Mouse (Mus musculus): ENCODE measurements around the gene Asic3.

Asic3 gene

DNA sequence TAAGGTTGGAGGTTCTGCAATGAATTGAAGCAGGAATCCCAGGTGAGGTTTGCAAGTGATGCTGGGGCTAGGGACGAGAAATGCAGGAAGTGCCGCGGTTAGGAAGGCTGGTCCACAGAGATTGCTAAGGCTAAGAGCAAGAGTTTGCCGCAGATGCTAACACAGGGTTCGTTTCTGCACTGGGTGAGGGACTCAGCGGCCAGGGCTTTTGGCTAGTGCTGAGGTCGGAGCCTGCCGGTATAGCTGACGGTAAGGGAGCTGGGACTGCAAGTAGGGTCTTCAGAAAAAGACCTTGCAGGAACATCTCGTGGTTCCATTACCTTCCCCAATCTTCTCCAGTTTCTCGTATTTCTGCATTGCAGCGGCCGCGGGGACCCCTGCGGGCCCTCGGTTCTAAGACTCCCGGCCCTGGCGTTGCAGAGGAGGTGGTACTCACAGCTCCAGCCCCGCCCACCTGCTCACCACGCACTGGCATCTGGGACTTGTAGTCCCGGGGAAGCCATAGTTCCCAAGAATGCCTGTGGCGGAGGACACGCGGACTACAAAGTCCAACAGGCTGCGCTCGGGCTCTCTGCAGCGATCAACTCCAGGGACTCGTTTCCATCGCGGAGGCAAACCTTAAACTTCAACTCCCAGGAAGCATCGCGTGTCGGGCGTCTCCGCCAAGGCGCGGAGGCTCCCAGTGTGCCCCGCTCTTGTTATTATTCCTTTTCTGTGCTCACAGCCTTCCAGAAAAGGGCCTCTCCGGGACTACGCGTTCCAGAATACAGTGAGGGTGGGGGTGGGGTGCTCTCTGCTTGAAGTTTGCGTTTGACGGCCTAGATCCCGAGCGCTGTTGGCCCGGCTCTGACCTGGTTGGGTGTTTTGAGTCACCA lies 10.2 kb downstream of the Asic3 start, which contains the start of the genes Cdk5 and Slc4a2:
TSS of gene Cdk5 (minus strand) at position 402 of the 875 bp plus-strand sequence.
TSS of gene Slc4a2 (plus strand) at position 709 of the 875 bp plus-strand sequence.
- peak; percentile 100 for DNase-seq (ENCODE audit: low read depth, low spot score)

DNA sequence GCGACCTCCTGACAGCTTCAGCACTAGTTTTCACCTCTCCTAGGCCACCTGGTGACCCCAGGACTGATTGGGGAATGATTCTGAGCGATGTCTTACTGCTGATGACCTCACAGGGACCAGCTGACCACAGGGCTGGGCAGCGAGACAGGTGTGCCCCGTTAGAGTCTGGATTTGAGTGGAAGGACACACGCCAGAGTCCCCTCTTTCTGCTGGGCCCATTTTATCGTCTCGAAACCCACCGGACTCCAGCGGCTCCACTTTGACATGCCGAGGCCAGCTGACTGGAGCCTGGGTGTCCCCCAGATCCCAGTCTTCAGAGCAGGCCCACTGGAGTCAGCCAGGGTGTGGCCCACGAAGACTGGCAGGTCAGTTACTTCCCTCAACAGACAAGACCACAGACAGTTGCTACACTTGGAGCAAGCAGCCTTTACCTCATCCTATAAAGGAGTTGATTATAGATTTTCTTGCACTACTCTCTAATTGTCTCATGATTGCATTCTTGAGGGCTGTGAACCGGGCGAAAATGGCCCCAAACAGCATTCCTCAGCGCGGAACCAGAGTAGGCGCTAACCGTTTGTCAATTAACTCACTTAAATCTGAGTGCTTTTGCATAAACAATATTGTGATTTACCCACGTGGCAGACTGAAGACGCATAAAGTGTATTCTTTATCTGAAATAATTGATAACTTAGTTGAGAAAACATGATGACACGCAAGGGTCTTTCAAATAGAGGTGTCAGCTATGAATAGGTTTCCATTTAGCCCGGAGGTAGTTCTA lies 11.0 kb downstream of the Asic3 start:
- no peak for DNase-seq (ENCODE audit: low read depth, low spot score)

DNA sequence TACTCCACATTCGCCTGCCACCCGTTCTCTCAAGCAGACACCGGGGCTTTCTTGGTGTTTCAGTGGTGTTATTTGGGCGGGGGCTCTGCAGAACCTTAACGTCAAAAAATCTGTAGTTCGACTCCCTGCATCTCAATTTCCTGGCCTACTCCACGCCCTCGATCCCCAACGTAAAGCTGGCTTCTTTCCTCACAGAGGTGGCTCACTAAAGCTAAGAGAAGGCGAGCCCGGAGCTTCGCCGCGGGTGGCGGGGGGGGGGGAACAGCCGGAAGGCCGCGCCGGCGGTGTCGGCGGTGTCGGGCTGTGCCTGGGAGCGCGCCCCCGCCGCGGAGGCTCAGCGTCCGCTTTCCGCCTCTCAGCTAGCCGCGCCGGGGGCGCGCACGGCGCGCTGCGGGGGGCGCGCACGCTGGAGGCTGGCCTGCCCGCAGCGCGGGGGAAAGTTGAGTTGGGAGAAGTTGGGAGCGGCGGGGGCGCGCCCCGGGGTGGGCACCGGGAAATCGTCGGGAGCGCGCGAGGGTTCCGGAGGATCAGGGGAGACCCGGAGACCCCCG lies 11.7 kb downstream of the Asic3 start:
- DNase-seq (ENCODE audit: low read depth, low spot score), result peak; percentile 91

DNA sequence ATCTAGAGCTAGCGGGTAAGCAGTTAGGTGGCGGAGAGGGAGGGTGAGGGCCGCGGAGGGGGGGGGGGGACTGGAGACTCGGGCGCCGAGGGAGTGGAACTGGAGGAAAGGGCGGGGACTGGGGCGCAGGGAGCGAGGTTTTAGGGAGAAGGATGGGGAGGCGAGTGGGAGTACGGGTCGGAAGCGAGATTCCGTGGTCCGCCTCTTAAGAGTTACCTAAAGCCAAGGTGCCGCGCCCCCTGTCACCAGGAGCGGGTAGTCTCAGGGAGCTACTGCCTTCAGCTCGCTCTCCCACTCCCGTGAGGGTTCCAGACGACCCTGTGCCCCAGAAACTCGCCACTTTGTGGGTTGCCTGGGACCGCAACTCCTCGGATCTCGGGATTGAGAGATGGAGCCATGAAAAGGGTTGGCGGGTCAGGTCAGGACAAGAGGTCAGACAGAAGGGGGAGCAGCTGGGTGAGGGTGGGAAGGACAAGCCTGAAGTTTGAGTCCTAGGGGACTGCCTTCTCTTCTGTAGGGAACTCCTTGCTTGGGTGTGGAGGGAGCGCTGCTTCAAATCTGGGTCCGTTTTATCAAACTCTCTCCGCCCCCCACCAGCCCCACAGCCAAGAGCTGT lies 12.3 kb downstream of the Asic3 start:
- peak; percentile 74 for DNase-seq (ENCODE audit: low read depth, low spot score)

DNA sequence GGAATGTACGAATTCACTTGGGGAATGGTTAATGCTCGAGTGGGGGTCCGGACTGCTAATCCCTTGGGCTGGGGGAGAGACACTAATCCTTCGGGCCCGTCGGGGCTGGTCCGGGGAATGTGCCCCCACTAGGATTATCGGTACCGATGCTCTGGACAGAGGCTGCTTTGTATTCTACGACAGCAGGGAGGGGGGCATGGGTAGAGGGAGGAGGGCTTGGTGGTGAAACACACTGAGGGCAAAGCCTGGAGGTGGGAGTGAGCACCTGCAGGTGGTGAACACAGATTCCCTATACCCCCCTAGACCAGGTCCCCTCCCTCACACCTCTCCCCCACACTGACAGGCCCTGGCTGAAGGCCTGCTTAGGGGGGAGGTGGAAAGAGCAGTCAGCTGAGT lies 12.8 kb downstream of the Asic3 start:
- no peak for DNase-seq (ENCODE audit: low read depth, low spot score)

DNA sequence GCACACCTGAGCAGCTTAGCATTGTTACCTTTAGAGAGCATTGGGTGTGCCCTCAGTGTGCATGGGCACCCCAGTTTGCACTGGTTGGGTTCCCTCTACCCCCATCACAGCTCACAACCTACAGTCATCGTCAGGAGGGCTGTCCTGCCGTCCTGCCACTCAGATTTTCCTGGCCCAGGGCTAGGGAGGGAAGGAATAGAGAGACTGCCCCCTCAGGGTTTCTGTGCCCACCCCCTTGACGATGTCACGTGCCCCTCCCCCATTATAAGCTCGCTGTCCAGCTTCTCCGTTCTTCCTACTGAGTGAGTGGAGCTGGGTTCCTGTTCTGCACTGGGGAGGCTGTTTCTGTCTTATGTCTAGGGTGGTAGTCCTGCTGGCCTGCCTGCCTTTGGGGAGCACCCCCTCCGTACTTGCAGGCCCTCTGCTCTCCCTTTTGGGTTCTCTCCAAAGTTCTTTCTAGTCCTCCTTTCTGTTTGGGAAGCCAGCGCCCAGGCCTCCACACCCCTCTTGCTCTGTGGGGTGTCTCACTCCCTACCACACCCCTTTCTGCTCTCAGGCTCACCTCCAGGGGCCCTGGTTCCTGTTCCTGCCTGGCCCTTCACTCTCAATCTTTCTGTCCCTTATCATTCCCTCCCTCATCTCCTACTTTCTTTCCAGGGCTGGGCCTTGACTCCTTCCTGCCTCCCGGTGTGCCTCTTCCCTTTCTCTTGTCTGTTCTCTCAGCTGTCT lies 13.5 kb downstream of the Asic3 start:
- DNase-seq (ENCODE audit: low read depth, low spot score), result no peak

DNA sequence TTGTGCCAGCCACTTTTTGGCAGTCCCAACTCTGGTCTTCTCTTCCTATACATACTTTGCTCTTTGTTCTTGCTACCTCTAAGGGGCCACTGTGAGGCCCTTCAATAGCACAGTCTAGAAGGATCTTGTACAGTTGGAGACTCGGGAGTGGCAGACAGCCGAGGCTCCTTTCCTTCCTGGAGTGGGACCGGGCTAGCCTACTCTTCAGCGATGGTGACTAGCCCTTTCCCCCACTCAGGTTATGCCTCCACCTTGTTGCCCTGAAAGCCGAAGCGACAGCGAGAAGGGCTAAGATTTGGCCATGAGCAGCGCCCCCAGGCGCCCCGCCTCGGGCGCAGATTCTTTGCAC lies 14.1 kb downstream of the Asic3 start:
- no peak for DNase-seq (ENCODE audit: low read depth, low spot score)

DNA sequence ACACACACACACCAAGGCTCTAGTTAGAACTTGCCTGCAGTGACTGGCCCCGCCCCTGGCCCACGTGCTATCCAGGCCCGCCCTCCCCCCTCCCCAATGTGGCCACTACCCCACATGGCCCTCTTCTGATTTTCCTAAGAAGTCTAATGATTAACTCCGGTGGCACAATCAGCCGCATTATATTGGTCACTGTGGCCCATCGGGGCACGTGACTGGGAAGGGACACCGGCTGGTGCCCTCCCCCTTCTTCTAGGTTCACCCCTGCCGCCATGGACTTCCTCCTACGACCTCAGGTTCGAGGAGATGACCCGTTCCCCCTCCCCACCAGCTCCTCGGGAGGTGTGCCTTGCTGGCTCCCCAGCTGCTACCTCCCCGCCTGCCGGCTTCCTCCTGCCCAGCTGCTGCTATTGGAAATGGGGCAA lies 14.8 kb downstream of the Asic3 start:
- DNase-seq (ENCODE audit: low read depth, low spot score), result no peak

DNA sequence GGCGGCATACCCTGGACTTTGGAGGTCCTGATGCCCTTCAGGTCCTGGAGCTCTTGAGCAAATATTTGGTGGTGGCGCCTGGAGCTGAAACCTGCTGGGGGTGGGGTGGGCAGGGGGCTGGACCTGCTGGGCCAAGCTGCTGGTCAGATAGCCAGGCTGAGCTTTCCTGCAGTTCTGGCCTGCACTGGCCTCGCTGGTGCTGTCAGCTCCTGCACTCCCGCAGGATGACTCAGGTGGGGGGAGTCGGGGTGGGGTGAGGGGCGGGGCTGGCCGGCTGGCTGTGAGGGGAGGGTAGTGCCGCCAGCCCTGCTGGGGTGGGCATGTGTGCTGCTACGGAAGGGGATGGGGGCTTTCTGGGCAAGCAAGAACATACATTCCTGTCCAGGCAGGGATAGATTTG lies 15.4 kb downstream of the Asic3 start:
- no peak for DNase-seq (ENCODE audit: low read depth, low spot score)

DNA sequence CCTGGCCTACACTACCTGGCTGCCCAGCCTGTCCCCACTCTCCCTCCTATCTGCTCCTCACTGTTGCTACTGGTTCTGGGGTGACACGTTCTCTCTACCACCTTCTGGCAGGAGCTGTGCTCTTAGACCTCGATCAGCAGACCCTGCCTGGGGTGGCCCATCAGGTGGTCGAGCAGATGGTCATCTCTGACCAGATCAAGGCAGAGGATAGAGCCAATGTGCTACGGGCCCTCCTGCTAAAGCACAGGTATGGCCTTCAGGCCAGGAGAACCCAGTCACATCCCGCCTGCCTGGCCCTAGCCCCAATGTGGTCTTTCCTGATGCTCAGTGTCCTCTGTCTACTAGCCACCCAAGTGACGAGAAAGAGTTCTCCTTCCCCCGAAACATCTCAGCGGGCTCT lies 20.8 kb downstream of the Asic3 start:
- no peak for DNase-seq (ENCODE audit: low read depth, low spot score)

DNA sequence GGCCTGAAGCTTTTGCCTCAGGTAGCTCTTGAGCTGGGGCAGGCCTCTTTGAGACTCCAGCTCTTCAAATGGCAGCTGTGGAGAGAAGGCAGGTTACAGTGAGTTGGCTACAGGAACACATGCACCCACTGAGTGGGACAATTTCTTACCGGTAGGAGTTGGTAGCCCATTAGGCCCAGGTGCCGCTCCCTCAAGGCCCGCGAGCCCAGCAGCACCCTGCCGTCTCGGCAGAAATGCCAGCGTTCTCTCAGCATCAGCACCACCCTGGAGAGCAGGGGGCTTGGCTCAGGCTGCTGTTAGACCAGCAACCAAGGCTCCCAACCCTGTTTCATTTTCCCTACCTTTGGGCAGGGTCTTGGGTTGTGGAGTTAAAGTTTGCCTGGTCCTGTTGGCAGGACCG lies 28.0 kb downstream of the Asic3 start:
- no peak for DNase-seq (ENCODE audit: low read depth, low spot score)

DNA sequence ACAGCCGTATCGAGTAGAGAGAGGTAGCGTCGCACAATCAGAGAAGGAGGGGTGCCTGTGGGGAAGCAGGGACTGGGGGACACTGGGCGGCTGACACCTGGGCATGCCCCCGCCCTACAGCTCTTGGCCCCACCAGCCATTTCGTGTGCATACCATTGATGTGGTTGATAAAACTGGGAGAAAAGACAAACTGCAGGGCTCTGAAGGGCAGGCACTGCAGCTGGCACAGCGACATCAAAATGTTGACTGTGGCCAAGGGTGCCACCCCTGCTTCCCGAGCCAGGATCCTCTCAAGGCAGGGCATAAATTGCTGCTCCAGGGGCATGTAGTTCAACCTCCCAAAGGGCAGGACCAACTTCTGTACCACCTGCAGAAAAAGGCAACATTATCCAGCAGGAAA lies 28.8 kb downstream of the Asic3 start:
- no peak for DNase-seq (ENCODE audit: low read depth, low spot score)

DNA sequence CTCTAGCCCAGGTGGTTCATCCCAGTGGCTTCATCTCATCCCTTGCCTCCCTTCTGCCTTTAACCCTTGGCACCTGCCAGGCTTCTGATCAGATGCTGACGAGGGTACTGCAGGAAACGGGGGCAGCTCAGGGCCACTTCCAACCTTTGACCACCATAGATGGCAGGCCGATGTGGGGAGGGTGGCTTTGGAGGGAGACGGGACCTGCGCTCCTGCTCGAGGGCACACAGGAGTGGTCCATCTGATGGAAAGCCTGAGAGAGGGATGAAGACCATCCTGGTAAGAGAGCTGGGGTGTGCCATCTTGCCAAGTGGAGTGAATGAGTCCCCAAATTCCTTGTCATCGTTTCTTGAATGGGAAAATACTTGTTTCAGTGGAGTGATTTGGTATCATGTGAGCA lies 30.0 kb downstream of the Asic3 start:
- DNase-seq (ENCODE audit: low read depth, low spot score), result no peak

DNA sequence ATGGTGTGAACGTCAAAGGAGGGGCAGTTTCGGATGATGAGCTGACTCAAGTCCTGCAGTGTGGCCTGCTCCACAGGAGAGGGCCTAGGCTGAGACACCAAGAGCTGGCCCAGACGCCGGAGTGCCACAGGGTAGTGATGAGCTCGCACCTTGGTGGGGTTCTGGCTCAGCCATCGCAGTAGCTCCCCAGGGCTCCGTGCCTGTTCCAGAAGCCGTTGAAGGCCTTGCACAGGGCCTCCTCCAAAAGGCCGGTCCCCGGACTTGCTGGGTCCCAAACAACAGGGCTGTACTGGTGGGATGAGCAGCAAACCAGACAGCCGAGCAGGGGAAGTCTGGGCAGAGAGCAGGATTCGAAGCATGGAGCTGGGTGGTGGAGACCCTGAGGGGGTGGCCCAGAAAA lies 30.7 kb downstream of the Asic3 start:
- no peak for DNase-seq (ENCODE audit: low read depth, low spot score)

DNA sequence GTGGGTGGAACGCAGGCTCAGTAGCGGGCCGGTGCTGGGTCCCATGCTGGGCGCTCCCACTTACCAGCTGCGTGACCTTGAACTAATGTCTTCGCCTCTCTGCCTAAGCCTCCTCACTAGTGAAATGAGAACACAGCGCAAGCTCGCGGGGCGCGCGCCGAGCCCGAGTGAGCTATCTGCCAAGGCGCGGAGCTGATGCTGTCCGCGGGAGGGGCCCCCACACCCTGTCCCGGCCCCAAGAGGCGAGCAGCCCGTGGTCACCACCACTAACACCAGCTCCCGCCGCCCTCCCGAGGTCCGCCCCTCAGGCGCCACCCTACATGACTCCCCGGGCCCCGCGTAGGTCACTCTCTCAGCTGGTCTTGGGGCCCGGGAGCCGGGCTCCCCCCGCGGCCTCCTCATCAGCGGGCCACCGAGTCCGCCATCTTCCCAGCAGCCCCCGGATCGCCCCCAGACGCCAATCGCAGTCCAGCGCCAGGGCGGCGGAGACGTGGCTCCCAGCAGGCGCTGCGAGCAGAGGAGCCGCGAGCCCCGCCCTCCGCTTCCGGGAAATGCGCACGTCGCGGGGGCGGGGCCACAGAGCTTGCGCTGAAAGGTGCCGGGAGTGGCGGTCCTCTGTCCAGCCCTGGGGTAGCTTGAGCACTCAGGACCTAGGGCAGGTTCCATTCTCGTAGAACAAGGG lies 31.7 kb downstream of the Asic3 start, which contains the start of gene Fastk:
TSS of gene Fastk (minus strand) at position 542 of the 682 bp plus-strand sequence.
- peak; percentile 96 for DNase-seq (ENCODE audit: low read depth, low spot score)

DNA sequence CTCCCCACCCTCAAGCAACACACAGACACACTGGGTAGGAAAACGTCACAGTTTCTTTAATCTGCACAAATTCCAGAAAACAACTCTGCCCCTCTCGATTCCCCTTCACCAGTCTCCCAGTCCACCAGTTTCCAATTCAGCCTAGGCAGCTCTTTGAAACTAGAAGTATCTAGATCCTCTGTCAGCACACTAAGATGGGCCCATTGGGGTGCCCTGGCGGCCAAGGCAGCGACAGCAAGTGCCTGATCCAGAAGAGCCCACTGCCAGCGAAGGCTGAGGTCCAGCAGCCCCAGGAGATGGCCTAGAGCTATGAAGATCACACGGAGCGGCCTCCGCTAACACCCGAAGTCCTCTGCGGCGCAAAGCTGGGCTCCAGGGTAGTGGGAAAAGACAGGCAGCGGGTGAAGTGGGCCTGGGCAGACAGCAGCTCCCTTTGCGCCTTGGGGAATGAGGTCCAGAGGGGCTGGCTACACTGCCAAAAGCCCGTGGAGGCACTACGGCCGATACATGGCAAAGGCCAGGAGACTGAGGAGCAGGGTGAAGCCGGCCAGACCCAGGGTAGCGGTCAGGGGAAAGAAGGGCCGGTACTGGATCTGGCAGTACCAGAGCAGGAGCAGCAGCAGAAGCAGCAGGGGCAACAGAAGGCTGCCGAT lies 32.4 kb downstream of the Asic3 start:
- DNase-seq (ENCODE audit: low read depth, low spot score), result no peak

DNA sequence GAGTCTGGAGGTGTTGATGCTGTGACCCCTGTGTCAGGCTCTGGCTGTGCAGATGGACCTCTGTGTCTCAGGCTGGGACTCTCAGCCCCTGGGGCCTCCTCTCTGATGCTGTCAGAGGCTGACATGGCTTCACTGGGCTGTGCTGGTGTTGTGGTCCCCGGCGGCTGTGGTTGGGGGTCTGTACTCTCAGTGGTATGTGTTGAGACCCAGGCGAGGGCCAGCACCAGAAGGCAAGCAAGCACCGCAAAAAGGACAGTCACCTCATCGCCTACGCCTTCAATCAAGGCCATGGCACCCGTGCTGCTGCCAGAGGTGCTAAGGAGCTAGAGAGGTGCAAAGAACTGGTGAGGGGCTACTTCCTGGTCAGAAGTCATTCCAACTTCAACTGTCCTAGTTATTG lies 33.4 kb downstream of the Asic3 start:
- no peak for DNase-seq (ENCODE audit: low read depth, low spot score)

DNA sequence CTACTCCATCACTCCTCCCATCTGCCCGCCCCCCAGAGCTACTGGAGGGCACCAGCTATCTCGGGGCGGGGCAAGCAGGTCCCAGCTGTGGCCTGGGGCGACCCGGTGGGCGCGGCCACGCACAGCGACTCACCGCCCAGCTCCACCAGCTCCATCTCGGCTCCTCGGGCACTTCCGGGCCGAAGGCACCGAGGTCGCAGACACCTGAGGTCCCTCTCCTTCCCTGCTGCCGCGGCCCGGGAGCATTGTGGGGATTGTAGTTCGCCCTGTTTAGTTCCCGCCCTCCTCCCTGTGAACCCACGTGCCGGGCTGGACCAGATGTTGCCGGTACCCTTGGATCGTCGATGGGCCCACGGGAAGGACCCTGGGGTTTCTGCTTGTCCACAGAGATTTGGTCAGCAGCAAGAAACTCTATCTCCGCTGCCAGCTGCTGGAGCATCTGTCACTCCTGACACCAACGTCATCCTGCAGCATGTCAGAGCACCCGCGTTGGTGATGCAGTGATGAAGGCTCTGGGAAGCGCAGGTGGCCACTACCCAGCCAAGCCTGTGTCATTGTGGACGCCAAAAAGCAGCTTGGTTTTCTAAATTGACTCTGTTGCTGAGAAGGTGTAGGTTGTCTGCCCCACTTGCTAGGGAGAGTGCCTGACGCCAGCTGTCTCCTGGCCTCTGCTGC lies 34.6 kb downstream of the Asic3 start, which contains the start of gene Tmub1:
TSS of gene Tmub1 (minus strand) at position 231 of the 675 bp plus-strand sequence.
- DNase-seq (ENCODE audit: low read depth, low spot score), result peak; percentile 97

DNA sequence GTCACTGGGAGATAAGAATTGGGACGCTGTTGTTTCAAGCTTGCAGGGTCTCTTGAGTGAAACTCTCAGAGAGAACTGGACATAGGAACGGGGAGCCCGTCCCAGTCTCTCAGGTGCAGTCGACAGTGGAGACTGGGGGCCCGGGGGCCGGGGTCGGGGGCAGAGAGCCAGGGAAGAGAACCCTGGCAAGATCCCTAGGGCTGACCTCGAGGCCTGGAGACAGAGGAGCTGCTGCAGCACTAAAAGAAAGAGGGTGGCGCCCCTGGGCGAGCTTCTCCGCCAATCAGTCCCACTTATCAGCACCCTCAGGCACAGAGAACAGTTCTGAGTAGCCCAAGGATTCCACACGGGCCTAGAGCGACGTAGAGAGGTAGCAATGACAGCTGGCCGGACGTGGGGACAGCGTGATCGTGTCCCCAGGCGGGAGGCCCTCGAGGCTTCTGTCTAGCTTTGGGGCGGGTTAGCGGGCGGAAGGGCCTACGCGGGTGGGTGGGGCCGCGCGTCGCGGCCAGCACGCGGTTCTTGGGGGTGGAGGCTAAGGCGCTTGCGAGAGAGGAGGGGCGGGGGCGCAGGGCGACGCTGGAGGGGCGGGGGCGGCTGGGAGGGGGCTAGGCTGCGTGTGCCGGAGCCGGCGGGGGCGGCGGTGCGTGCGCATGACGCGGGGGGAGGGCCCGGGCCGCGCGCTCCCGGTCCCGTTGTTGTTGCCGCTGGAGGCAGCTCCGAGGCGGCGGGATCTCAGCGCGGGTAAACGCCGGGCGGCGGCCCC lies 38.3 kb downstream of the Asic3 start:
- DNase-seq (ENCODE audit: low read depth, low spot score), result peak; percentile 92

Measured in ZHBTc4 (cell line).